Mouse (Mus musculus) C2C12 (cell line): ENCODE results near the gene 1700003E16Rik. TPM values are rescaled to one million over a fixed set of nuclear protein-coding genes. Genes with fewer than 3 reads are reported as not detected.

Source experiments
- H3K27me3 ChIP-seq: one replicate; pipeline ENCODE4 v1.6.1; 2011; ENCODE audit not compliant: control insufficient read depth, insufficient read depth, insufficient read length
- H3K36me3 ChIP-seq: one replicate; pipeline ENCODE4 v1.6.1; 2011; ENCODE audit not compliant: control insufficient read depth, insufficient read depth
- H3K4me3 ChIP-seq: one replicate; pipeline ENCODE4 v1.5.1; 2011; ENCODE audit warnings: mild to moderate bottlenecking, control low read depth; ENCODE audit not compliant: poor library complexity, insufficient read depth, severe bottlenecking
- H3K79me2 ChIP-seq: one replicate; pipeline ENCODE4 v1.6.1; 2011; ENCODE audit not compliant: control insufficient read depth, insufficient read depth
- H3K79me3 ChIP-seq: one replicate; pipeline ENCODE4 v1.6.1; 2011; ENCODE audit warnings: low read depth, control low read depth
- H3ac ChIP-seq: one replicate; pipeline ENCODE3; 2011; ENCODE audit warnings: low read depth; ENCODE audit not compliant: control insufficient read depth, insufficient read length
- CEBPB ChIP-seq: IDR thresholded peaks from one replicate; pipeline ENCODE4 v1.6.1; 2011; ENCODE audit warnings: low read depth, mild to moderate bottlenecking, control low read depth, moderate library complexity
- CTCF ChIP-seq: IDR thresholded peaks from one replicate; pipeline ENCODE4 v1.5.1; 2011; ENCODE audit not compliant: control insufficient read depth, insufficient read depth, insufficient read length
- FOSL1 ChIP-seq: IDR thresholded peaks from one replicate; pipeline ENCODE4 v1.8.0; 2011; ENCODE audit warnings: mild to moderate bottlenecking, low read length; ENCODE audit not compliant: poor library complexity, insufficient read depth, severe bottlenecking
- MAX ChIP-seq: IDR thresholded peaks from one replicate; pipeline ENCODE4 v1.6.1; 2011; ENCODE audit warnings: mild to moderate bottlenecking, control low read depth
- MYOD1 ChIP-seq: IDR thresholded peaks from one replicate; pipeline ENCODE4 v1.6.1; 2011; ENCODE audit warnings: low read depth; ENCODE audit not compliant: control insufficient read depth, insufficient read length
- MYOG ChIP-seq: IDR thresholded peaks from one replicate; pipeline ENCODE4 v1.6.1; 2011; ENCODE audit not compliant: control insufficient read depth, insufficient read length; ENCODE audit errors: extremely low read depth
- USF1 ChIP-seq: IDR thresholded peaks from one replicate; pipeline ENCODE4 v1.6.1; 2011; ENCODE audit warnings: low read depth, mild to moderate bottlenecking, control low read depth, moderate library complexity
- polyA plus RNA-seq: library from polyadenylated mRNA; unstranded; fragments of >200 nt; fragmentation: generic; extraction: Trizol; gene quantifications from one replicate; pipeline ENCODE4 v1.2.1, GENCODE M21; 2012; ENCODE audit warnings: missing spikeins

Gene 1700003E16Rik
- polyA plus RNA-seq, 1 experiment, result 1.1 TPM

DNA sequence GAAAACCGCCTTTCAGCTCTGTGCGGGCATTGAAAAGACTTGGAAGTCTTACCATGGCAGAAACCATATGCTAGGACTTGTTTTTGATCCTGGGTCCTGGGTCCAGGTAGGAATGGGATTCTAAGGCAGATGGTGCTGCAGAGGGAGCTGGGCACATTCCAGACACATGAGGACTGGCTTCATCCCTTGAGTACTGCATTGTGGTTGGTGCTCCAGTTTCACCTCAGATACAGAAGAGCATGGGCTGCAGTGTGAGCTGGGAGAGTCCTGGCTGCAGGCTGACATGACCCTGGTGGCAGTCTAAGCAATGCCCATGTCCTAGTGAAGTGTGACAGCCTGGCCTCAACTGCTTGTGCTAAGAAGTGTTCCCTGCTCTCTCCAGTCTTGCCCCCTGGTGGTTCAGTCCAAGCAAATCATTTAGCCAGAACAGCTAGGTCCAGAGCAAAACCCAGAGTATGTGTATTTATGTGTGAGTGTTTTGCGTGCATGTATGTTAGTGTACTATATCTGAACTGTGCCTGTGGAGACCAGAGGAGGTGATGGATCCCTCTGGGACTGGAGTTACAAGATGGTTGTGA lies 28.7 kb downstream of the 1700003E16Rik start:
- TF ChIP-seq USF1 (no peak), FOSL1 (no peak), MYOG (no peak), CTCF (no peak), MAX (no peak), CEBPB (no peak), MYOD1 (no peak)
- no peak overlapping the region for H3K4me3 ChIP-seq
- H3K79me3 ChIP-seq, result no peaks in the 10 kb centered on the region
- H3K36me3 ChIP-seq, result peaks cover 11% of the 10 kb centered on the region
- H3ac ChIP-seq, result no peak overlapping the region
- H3K79me2 ChIP-seq, result no peaks in the 10 kb centered on the region
- H3K27me3 ChIP-seq, result no peaks in the 10 kb centered on the region

DNA sequence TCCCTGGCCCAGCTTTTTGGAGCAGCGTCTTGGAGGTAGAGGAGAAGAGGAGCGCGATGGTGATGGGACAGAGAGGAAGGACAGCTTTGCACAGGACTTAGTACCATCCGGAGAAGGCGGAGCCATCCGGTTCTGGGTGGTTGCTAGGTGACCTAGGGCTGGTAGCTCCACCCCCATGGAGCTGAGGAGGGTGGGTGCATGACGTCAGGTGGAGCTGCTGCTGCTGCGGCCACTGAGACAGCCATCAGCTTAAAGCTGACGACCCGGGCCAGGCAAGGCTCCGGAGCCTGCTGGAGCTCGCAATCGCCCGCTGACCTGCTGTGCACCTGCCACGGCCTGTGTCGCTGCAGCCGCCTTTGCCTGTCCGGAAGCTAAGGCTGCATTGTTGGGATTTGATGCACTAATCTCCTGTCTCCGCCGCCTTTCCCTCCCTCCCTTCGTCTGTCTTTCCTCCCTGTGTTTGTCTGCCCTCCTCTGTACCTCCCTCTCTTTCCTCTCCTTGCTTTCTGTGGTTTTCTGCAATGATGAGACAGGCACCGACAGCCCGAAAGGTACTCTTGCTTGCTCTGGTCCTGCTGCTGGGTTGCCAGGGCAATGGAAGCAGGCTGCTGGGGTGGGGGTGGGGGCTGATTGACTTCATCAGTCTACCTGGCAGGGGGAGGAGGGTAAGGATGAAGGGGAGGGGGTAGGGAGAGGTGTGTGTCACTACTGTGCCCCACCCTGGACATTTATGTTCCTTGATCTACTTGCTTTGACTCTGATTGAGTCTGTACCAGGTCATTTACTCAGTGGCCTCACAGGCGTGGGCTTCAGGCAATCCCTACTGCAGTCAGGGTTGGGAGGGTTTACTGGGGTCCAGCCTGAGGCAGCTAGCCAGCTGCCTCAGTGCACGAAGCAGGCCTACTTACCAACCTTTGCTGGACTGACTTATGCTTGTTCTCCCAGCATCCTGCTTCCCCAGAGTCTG lies 30.0 kb downstream of the 1700003E16Rik start:
- Histone ChIP-seq H3K79me3 (no peaks in the 10 kb centered on the region), H3K4me3 (no peak overlapping the region), H3ac (no peak overlapping the region), H3K36me3 (peaks cover 20% of the 10 kb centered on the region), H3K27me3 (no peaks in the 10 kb centered on the region), H3K79me2 (no peaks in the 10 kb centered on the region)
- TF ChIP-seq FOSL1 (no peak), MYOD1 (no peak), CEBPB (no peak), MAX (no peak), USF1 (no peak), CTCF (no peak), MYOG (no peak)

DNA sequence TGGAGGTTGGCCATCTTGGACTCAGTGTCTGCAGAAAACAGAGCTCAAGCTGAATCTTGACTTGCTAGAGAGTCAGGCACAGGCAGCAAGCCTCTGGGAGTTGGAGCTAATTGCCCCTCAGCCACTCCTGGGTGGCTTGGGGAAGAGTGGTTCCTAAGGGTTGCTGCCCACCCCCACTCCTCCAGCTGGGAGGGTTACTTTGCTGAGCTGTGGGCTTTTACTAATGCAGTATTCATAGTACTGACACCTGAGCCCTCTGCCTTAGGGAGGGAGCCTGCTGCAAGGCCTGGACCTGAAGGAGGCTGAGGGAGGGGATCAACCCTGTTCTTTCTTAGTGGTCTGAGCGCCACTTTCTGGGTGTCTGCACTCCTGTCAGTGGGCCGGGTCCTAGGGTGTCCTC lies 30.7 kb downstream of the 1700003E16Rik start:
- H3K27me3 ChIP-seq, result no peaks in the 10 kb centered on the region
- peaks cover 26% of the 10 kb centered on the region for H3K36me3 ChIP-seq
- H3K4me3 ChIP-seq, result no peak overlapping the region
- H3K79me3 ChIP-seq, result no peaks in the 10 kb centered on the region
- no peak overlapping the region for H3ac ChIP-seq
- TF ChIP-seq MAX, result no peak
- no peak for TF ChIP-seq FOSL1
- no peak for TF ChIP-seq MYOD1
- no peak for TF ChIP-seq USF1
- TF ChIP-seq MYOG, result no peak
- no peak for TF ChIP-seq CTCF
- TF ChIP-seq CEBPB, result no peak
- no peaks in the 10 kb centered on the region for H3K79me2 ChIP-seq

DNA sequence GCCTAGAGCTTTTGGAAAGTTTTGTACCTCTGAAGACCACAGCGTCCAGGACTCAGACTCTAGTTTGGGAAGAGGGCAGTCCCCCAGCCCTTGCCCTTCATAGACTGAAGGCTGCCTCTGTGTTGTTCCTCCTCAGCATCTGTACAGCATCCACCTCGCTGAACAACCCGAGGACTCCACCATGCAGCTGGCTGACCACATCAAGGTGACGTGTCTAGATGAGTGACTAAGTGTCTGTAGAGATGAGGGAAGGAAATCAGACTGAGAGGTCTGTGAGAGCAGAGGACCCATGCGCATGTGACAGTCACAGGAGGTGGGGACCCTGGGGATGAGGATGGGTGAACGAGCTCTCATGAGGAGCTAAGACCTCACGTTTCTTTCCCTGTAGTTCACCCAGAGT lies 37.4 kb downstream of the 1700003E16Rik start:
- Histone ChIP-seq H3K36me3 (peaks cover 46% of the 10 kb centered on the region), H3K79me2 (no peaks in the 10 kb centered on the region), H3K27me3 (no peaks in the 10 kb centered on the region), H3K79me3 (no peaks in the 10 kb centered on the region), H3K4me3 (no peak overlapping the region), H3ac (no peak overlapping the region)
- TF ChIP-seq MYOG (no peak), MYOD1 (no peak), MAX (no peak)

DNA sequence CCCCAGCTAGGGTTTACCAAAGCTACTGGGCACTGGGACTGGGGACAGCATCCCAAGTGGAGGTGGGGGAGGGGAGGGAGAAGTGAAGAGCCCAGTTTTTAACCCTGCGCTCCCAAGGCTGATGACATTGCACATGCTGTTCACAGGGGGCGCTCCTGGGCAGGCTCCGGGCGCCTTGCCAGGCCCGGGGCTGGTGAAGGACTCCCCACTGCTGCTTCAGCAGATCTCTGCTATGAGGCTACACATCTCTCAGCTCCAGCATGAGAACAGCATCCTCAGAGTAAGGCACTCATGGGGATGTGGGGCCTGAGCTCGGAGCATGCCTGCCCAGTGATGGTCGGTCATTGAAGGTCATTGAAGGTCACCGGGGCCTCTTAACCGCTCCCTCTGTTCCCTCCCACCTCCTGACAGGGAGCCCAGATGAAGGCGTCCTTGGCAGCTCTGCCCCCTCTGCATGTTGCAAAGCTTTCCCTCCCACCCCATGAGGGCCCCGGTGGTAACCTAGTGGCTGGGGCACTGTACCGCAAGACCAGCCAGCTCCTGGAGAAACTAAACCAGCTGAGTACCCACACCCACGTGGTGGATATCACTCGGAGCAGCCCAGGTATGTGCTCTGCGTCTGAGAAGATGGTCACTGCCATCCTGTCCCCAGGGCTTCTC lies 41.3 kb downstream of the 1700003E16Rik start:
- H3K27me3 ChIP-seq, result no peaks in the 10 kb centered on the region
- H3K36me3 ChIP-seq, result peaks cover 20% of the 10 kb centered on the region
- no peaks in the 10 kb centered on the region for H3K79me3 ChIP-seq
- no peak overlapping the region for H3ac ChIP-seq
- no peaks in the 10 kb centered on the region for H3K79me2 ChIP-seq
- H3K4me3 ChIP-seq, result no peak overlapping the region
- no peak for TF ChIP-seq USF1
